Mouse (Mus musculus): Measurements from ENCODE around the gene Robo1.

Robo1 gene

GRCm38 (mm10) chr16:72934908-72935307 is 626.8 kb downstream of the Robo1 start:
- DNase-seq (ENCODE audit: low spot score in 2 of 2) = no peak

- DNase-seq (ENCODE audit: low spot score in 2 of 2) = no peak
These were observed 629.1 kb downstream of the Robo1 start for GRCm38 (mm10) chr16:72937183-72937582.

DNA sequence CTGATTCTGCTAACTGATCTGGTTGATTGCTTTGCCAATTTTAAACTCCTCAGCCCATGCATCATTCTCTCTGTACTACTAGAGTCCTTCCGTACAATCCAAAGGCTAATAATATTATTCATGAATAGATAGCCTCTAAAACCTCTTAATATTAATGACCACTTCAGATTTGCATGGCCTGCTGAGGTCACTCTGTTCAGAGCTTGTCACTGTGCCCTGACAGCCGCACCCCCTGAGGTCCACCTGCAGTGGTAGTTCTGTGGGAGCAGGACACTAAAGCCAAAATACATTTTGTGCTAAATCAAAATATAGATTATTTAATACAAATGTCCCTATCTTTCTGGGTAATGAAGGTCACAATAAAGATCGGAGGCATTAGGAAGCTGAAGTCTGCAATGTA is 631.8 kb downstream of the Robo1 start:
- DNase-seq (ENCODE audit: low spot score in 2 of 2) = no peak

DNA sequence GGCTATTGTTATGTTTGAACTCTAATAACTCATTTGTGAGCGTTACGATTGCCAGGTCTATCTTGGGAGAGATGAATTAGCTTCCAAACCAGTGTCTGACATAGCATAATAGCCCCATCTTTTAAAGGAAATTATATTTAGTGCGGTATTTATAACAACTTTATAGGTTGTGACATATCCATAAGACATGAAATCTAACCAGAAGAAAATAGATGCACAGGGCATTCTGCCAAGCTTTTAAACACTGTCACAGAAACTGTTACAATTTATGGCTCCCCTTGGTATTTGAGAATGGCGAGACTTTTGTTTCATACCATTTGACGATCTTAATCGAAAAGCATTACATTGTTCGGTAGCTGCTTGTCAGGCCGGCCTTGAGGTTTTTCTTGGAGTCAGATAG is 632.7 kb downstream of the Robo1 start:
- DNase-seq (ENCODE audit: low spot score in 2 of 2) = no peak

DNA sequence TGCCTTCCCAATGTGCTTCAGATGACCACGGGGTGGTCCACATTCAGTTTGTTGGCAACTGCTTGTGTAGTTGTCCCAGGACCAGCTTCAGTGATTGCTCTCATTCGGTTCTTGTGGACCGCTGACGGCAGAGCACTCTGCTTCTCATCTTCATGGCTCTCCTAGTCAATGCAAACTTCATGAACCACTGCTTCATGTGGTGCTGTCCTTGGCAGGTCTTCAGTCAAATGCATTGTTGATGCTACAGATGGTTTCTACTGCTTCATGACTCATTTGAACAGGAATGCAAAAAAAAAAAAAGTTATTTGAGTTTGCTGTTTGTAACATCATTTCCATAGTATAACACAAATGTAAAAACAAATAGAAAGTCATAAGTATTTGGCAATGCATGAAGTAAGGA is 636.3 kb downstream of the Robo1 start:
- DNase-seq (ENCODE audit: low spot score in 2 of 2) = no peak

DNA sequence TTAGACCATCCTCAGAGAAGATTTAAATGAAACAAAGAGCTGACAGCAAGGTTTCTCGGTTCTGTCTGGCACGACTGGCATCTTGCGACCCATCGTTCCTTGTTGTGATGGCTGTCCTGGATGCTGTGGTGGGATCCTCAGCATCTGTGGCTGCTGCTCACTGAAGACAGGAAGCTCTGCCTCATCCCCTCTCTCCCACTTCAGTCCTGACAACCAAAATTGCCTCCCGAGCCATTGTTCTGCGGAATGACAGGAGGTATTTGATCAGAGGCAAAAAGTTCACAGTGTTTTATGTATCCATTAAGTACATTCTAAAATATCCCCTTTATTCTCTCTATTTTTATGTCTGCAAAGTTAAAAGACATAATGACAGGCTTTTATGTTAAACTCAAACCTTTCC is 643.9 kb downstream of the Robo1 start:
- no peak for DNase-seq (ENCODE audit: low spot score in 2 of 2)

GRCm38 (mm10) chr16:72959018-72959702 is 651.1 kb downstream of the Robo1 start:
- no peak for DNase-seq (ENCODE audit: low spot score in 2 of 2)

DNA sequence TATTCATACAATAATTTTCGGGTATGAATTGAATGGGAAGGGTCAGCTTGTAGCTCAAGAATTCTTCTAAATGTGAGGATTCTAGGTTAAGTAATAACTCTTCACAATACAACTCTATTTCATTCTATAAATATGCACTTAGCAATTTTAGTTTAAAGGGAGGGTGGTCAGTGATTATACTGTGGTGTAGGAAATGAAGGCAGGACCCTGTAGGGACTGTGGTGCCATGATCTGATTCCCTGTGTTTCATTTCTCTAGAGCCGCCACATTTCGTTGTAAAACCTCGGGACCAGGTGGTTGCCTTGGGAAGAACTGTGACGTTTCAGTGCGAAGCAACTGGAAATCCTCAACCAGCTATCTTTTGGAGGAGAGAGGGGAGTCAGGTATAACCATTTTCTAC is 651.7 kb downstream of the Robo1 start:
- DNase-seq (ENCODE audit: low spot score in 2 of 2) = no peak

GRCm38 (mm10) chr16:72963782-72964181 is 655.7 kb downstream of the Robo1 start:
- DNase-seq (ENCODE audit: low spot score in 2 of 2) = no peak

DNA sequence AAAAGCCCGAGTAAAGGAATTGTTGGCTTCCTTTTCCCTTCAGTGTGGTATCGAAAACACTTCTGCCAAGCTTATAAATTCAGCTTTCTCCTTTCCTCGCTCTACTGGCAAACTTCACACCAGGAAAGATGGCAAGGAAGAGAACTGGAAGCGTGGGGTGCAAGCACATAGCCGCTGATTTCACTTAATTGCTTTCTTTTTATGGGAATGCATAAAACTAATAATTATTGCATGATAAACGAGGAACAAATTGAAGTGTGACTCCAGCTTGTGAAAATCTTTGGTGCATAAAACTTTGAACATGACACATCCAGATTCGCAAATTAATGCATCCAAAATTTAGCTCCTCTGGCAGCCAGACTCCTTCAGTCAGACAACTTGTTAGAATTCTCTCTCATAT is 659.4 kb downstream of the Robo1 start:
- DNase-seq (ENCODE audit: low spot score in 2 of 2) = no peak

DNA sequence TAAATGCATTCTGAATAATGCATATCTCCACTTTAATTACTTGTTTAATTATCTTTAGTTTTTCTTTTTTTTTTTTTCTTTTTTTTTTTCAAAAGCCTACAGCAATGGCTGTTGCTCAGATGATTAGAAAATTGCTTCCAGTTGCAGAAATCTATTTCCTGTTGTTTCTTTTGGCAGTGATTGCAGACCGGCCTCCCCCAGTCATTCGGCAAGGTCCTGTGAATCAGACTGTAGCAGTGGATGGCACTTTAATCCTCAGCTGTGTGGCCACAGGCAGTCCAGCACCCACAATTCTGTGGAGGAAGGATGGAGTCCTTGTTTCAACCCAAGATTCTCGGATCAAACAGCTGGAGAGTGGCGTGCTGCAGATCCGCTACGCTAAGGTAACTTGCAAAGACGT is 661.9 kb downstream of the Robo1 start:
- DNase-seq (ENCODE audit: low spot score in 2 of 2) = no peak

GRCm38 (mm10) chr16:72973685-72974084 is 665.6 kb downstream of the Robo1 start:
- DNase-seq (ENCODE audit: low spot score in 2 of 2) = no peak

- DNase-seq (ENCODE audit: low spot score in 2 of 2) = no peak
These were observed 666.6 kb downstream of the Robo1 start for GRCm38 (mm10) chr16:72974681-72975080.

DNA sequence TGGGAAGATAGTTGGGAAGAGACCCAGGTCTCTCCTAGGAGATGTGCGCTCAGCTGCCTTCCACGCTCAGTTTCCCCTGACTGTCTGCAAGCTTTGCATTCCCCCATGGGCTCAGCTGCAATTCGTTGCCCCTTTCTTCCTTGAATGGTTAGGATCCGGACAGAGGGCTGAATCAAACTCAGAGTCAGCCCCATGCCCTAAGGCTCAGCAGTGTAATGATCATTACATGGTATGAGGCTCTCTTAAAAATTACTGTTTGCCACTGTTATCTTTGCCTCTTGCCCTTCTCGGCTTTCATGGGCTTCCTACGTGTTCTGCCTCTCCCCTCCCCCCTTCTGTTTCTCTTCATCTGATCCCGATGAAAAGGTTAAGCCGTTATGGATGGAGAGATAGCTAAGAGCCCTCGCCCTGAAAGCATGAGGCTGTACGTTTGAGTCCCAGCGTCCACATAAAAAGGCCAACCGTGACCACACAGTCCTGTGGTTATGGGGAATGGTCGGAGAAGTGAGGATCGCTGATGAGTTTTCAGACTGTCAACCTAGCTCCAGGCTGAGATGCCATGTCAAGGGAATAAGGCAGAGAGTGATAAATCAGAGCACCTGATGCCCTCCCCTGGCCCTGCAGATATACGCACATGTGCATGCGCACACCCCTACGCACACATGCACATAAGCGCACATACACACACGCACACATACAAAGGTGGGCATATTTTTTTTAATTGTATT is 668.9 kb downstream of the Robo1 start:
- no peak for DNase-seq (ENCODE audit: low spot score in 2 of 2)

- DNase-seq (ENCODE audit: low spot score in 2 of 2) = no peak
These were observed 671.5 kb downstream of the Robo1 start for GRCm38 (mm10) chr16:72979407-72980219.

DNA sequence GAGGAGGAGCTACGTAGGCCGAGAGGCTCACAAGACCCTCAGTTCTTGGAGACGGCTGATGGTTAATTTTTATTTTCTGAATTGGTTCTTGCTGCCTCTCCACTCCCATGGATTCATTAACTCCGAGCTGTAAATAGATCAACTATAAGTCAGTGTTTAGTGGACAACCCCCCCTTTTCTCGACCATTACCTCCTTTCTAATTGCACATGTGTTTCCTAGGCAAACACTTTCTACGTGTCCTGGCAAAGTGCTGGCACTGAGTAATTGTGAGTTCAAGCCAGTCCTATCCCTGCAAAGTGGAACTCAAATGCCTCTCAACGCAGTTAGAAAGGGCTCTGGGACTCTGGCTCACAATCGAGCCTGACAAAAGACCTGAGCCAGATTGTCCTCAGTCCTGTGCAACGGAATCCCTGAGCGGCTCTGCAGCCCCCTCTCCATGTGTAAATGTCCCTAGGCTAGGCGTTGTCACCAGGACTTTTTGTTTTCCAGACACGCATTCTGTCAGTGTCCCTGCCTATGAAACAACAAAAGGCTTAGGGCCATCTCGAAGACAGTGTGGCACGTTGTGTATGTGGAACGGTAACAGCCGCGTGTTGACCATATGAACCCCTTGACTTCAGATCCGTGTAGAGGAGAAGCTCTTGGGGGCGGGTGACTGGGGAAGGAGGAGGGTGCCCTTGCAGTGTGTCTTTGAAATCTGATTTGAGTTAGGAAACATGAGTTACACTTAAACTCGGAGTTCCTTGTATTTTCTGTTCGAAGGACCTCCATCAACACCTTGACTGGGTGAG is 682.5 kb downstream of the Robo1 start:
- no peak for DNase-seq (ENCODE audit: low spot score in 2 of 2)

DNA sequence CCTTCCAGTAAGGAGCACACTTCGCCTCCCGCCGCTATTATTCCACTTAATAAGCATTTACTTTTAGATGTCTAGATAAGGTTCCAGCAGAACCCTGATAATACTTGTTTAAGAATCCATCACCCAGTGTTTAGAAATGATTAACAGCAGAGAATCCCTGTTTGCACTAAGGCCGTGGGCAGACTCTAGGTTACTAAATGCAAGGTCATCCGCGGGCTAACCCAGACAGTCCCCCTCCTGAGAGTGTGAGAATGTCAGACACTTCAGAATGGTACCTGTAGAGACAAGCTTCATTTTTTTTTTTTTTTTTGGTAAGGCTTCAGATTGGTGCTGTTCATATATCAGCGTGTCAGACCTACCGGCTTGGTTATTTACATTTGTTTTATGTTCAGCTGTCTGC is 685.1 kb downstream of the Robo1 start:
- DNase-seq (ENCODE audit: low spot score in 2 of 2) = no peak

GRCm38 (mm10) chr16:72993594-72993993 is 685.5 kb downstream of the Robo1 start:
- DNase-seq (ENCODE audit: low spot score in 2 of 2) = no peak

- DNase-seq (ENCODE audit: low spot score in 2 of 2) = no peak
These were observed 687.3 kb downstream of the Robo1 start for GRCm38 (mm10) chr16:72995251-72995954.

DNA sequence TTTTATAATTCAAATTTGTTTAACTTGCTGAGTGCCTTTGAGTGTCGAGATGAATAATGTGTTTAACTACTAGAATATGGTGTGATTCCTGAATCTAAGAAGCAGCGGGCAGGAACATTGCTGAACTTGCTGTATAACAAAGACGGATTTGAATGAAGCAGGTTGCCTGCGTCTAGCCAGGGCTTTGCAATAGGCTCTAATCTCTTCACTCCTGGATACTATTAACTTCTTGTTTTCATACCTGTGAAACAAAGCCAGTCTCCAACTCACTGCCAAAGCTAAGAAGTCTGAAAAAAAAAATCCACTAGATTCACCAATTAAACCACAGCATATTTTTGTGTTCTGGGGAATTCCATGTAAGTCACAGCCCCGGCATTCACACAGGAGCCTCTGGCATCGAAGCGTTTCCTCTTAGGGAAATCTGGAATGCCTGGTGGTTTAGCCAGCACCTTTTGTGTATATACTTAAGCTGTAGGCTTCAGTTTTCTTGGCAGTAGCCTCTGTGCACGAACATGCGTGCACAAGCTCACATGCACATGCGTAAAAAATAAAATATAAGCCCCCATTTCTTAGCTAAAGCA is 687.9 kb downstream of the Robo1 start:
- no peak for DNase-seq (ENCODE audit: low spot score in 2 of 2)

DNA sequence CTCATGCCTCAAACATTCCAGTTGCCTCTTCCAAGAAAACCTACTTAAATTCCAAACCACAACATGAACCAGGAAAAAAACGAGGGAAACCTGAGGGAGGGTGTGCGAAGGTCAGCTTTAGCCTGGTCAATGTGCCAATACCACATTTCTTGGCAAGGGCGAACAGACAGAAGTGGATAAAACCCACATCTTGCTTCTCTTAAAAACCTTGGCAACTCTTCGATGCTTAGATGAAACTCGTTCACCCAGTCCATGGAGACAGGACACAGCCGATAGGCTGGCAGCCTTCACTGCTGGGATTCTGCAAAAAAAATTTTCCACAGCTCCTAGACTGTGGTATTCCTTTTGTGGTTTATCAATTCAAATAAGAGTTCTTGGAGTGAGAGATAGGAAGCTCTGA is 690.6 kb downstream of the Robo1 start:
- DNase-seq (ENCODE audit: low spot score in 2 of 2) = no peak

Measured in spleen, postnatal 36 days (tissue).